Mouse (Mus musculus) limb, embryonic 12.5 days (tissue): ENCODE measurements at regions not wholly inside any gene's neighbourhood (a gene's known extent, or its start where the extent isn't known, plus 50 kb on each side); places are given as distances from the start of the nearest gene placed in this dataset.
A peak's percentile ranks its signal among the peaks of the same experiment; 100 is the strongest.

ENCODE experiments used
- ATAC-seq: fragments of 200-750 bp; cut with Nextera tagmentation; 2 replicates; pipeline ENCODE4 v1.8.0; 2017; ENCODE audit warnings: low read depth, moderate TSS enrichment; ENCODE audit not compliant: insufficient number of reproducible peaks, insufficient read depth, low FRiP score, low TSS enrichment
- H3K27ac ChIP-seq: fragments of 300-500 bp; sonication (generic); 2 replicates; pipeline ENCODE4 v1.5.1; 2016; ENCODE audit warnings: mild to moderate bottlenecking, moderate library complexity
- H3K27me3 ChIP-seq: fragments of 300-500 bp; sonication (generic); 2 replicates; pipeline ENCODE4 v1.6.1; 2016; ENCODE audit warnings: mild to moderate bottlenecking, moderate library complexity
- H3K36me3 ChIP-seq: fragments of 300-500 bp; sonication (generic); 2 replicates; pipeline ENCODE4 v1.6.1; 2016; ENCODE audit warnings: mild to moderate bottlenecking, moderate library complexity
- H3K4me1 ChIP-seq: fragments of 300-500 bp; sonication (generic); replicated peaks from 2 replicates; pipeline ENCODE4 v1.6.1; 2016
- H3K4me2 ChIP-seq: fragments of 300-500 bp; sonication (generic); 2 replicates; pipeline ENCODE4 v1.6.1; 2016; ENCODE audit warnings: mild to moderate bottlenecking, moderate library complexity
- H3K4me3 ChIP-seq: fragments of 300-500 bp; sonication (generic); replicated peaks from 2 replicates; pipeline ENCODE4 v1.5.1; 2016; ENCODE audit warnings: mild to moderate bottlenecking
- H3K9ac ChIP-seq: fragments of 300-500 bp; sonication (generic); replicated peaks from 2 replicates; pipeline ENCODE4 v1.6.1; 2016; ENCODE audit warnings: mild to moderate bottlenecking, moderate library complexity
- H3K9me3 ChIP-seq: fragments of 300-500 bp; sonication (generic); 2 replicates; pipeline ENCODE4 v1.6.1; 2016; ENCODE audit warnings: mild to moderate bottlenecking, moderate library complexity
- WGBS: fragments of 180-500 bp; shearing (Covaris S2); methylation state at CpG from one replicate; pipeline ENCODE4 v1.1.7; 2016; 5-methylcytosine and 5-hydroxymethylcytosine counted together

DNA sequence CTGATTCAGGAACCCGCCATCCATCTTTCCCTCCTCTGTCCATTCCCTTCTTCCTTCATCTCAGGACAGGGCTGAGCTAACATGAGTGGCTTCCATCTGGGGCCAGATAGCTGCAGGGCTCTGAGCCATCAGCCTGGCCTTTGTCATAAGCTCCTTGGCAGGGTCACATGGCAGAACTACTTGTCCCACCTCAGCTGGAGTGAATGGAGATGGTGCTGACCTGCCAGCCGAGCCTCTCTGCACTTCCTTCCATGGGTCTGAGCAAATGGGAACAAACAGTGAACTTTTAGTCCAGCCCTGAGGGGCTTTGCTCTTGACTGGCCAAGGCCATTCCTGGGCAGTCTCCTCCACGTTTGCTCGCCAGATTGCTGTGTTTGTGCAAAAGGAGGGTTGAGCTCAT is 206.1 kb downstream of the Ttc32 start:
- H3K4me2 ChIP-seq, result no peak overlapping the region
- peaks cover 13% of the 10 kb centered on the region for H3K4me1 ChIP-seq
- H3K27me3 ChIP-seq, result no peaks in the 10 kb centered on the region; the same call in 1 of the 2 replicates
- H3K9ac ChIP-seq, result no peak overlapping the region
- no peaks in the 10 kb centered on the region for H3K9me3 ChIP-seq
- no peaks in the 10 kb centered on the region for H3K36me3 ChIP-seq
- ATAC-seq, result no peak
- no peak overlapping the region for H3K4me3 ChIP-seq
- WGBS, result 86% methylated on average over 4 of the region's 4 CpGs
- no peak overlapping the region for H3K27ac ChIP-seq

DNA sequence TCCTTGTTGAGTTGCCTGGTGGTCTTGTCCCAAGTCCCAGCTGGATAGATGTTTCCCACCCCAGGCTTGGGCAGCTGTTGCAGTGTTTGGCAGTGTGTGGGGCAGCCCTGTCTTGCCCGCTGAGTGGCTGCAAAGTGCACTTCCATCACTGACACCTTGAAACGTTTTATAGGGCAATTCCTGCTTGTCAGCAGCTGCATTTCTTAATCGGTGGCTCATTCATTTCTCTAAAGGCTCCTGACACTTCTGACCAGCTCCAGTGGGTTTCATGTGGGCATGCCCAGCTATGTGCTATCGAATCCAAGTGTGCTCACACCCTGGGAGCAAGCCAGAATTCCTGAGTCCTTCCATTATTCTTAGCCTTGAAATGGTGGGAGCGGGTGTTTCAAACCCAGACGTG is 207.7 kb downstream of the Ttc32 start:
- ATAC-seq, result peak; percentile 75
- Histone ChIP-seq H3K27me3 (no peaks in the 10 kb centered on the region; the same call in 1 of the 2 replicates), H3K36me3 (no peaks in the 10 kb centered on the region), H3K4me1 (peaks cover 13% of the 10 kb centered on the region), H3K27ac (no peak overlapping the region), H3K9me3 (no peaks in the 10 kb centered on the region), H3K4me2 (no peak overlapping the region), H3K4me3 (no peak overlapping the region), H3K9ac (no peak overlapping the region)
- WGBS, result 29% methylated on average over 6 of the region's 6 CpGs

DNA sequence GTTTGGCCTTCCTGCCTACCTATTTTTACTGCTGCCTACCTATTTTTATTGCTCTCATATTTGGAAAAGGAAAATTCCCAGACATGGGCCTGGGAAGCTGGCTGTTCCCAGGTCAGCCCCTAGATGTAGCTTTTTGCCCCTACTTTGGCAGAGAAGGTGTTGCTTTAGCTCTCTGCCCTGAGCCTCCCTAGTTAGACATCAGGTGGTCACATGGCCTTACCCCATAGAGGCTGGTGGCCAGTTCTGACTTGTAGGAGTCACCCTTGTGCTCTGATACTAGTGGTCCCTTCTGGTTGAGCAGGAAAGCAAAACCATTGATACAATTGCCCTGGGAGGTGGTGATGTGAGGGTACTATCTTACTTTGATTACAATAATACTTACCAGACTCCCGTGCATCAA is 208.2 kb downstream of the Ttc32 start:
- Histone ChIP-seq H3K9me3 (no peaks in the 10 kb centered on the region), H3K9ac (no peak overlapping the region), H3K36me3 (no peaks in the 10 kb centered on the region), H3K4me2 (no peak overlapping the region), H3K27me3 (no peaks in the 10 kb centered on the region; the same call in 1 of the 2 replicates), H3K27ac (no peak overlapping the region; the same call in 1 of the 2 replicates), H3K4me1 (peaks cover 13% of the 10 kb centered on the region), H3K4me3 (no peak overlapping the region)
- no peak for ATAC-seq
- 82% methylated on average over 1 of the region's 1 CpGs for WGBS

DNA sequence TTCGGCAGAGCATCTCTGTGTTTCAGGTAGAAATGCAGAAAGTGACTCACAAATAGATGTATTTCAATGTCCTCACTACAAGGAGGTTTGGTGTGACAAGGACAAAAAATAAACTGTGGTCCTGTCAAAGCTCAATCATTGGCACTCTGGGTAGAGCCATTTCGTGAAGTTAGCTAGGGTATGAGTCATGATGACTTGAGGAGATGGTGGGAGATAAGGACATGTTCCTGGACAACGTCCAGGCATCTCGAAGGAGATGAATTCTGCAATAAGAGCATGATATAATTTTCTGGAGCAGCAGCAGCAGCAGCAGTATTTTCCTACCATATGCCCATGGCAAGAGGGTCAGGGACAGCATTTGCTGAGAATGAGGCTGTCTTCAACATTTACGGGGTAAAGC is 217.7 kb downstream of the Ttc32 start:
- Histone ChIP-seq H3K4me3 (no peak overlapping the region), H3K4me1 (no peaks in the 10 kb centered on the region), H3K9me3 (no peaks in the 10 kb centered on the region), H3K36me3 (no peaks in the 10 kb centered on the region), H3K9ac (no peak overlapping the region), H3K4me2 (no peak overlapping the region), H3K27ac (no peak overlapping the region), H3K27me3 (peaks cover 7% of the 10 kb centered on the region)
- ATAC-seq, result no peak
- whole genome bisulfite sequencing, result 67% methylated on average over 5 of the region's 5 CpGs

DNA sequence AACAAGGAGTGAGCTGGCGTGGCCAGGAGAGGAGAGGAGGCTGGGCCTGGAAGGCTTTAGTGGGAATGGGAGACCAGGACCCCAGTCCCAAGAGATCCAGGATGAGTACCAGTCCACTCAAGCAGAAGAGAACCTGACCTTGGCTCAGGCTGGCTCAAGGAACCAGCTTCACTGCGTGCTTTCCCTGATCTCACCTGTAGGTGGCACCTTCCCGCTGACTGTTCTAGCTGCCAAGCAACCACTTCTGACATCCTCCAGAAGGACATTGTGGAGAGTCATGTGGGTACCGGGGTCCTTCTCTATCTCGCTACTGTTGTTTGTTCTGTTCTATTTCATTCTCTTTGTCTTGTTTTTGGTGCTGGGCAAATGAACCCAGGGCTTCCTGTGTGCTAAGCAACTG is 222.0 kb downstream of the Ttc32 start:
- Histone ChIP-seq H3K27ac (no peak overlapping the region), H3K4me3 (no peak overlapping the region), H3K4me2 (no peak overlapping the region), H3K4me1 (peaks cover 9% of the 10 kb centered on the region), H3K9ac (no peak overlapping the region), H3K27me3 (peaks cover 48% of the 10 kb centered on the region), H3K36me3 (no peaks in the 10 kb centered on the region), H3K9me3 (no peaks in the 10 kb centered on the region)
- WGBS, result 27% methylated on average over 5 of the region's 5 CpGs
- ATAC-seq, result no peak

DNA sequence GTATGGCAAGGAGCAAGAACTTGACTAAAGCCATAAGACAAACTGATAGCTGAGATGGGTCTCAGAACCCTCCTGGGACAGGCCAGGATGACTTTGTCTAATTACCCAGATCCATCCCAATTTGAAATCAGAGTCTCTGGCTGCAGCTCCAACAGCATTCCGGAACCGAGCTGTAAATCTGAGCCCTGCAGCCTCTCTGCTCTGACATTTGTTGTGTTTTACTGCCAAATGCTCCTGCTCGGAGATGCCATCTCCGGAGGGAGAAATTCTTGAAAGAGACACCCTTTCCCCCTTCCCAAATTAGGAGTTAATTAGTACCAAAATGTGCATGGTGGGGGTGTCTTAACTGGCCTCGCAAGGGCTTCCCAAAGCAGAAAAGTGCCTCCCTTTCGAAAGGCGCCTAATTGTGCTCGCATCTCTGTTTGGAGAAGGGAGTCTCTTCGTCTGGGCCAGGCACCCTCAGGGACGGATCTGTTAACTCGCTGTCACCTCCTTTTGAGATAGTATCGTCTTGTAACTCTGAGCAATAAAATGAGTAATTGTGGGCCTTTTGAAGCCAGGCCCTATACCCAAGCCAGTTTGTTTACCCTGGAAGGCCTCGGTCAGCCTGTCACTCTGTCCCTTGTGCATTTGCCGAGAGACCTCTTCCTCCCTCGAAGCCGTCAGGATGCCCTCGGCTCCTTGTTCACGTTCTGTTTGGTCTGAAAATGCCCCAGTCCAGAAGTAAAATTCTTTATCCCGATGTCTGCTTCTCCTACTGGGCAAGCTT is 223.7 kb downstream of the Ttc32 start:
- no peak overlapping the region for H3K27ac ChIP-seq
- H3K27me3 ChIP-seq, result peaks cover 54% of the 10 kb centered on the region
- 10% methylated on average over 19 of the region's 19 CpGs for WGBS
- H3K9ac ChIP-seq, result no peak overlapping the region
- H3K4me1 ChIP-seq, result peaks cover 20% of the 10 kb centered on the region
- peak overlapping the region; percentile 7; the same call in 1 of the 2 replicates for H3K4me2 ChIP-seq
- H3K4me3 ChIP-seq, result no peak overlapping the region
- ATAC-seq, result no peak
- no peaks in the 10 kb centered on the region for H3K9me3 ChIP-seq
- no peaks in the 10 kb centered on the region for H3K36me3 ChIP-seq

DNA sequence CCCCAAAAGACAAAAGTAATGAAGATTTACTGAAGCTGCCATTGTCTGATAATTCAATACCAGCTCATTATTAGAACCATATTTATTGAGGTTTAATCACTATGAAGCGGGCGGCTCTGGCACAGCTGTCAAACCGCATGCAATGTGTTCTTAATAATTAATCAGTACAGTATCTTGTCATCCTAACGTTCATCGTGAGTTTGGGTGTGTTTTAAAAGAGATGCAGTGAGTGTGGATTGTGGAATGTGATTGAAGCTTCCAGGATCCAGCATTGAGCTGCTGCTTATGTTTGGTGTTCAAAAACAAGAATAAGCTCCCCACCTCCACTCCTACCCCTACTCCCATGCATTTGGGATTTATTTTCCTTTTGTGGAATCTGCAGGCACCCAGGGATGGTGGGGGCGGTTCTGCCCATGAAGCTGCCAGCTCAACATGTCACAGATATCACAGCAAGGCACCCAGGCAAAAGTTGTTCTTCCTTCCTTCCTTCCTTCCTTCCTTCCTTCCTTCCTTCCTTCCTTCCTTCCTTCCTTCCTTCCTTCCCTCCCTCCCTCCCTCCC is 224.6 kb downstream of the Ttc32 start:
- Histone ChIP-seq H3K36me3 (no peaks in the 10 kb centered on the region), H3K9me3 (no peaks in the 10 kb centered on the region), H3K4me1 (peaks cover 27% of the 10 kb centered on the region), H3K27ac (no peak overlapping the region), H3K27me3 (peaks cover 57% of the 10 kb centered on the region), H3K4me2 (no peak overlapping the region), H3K4me3 (no peak overlapping the region), H3K9ac (no peak overlapping the region)
- WGBS, result 43% methylated on average over 6 of the region's 6 CpGs
- no peak for ATAC-seq

DNA sequence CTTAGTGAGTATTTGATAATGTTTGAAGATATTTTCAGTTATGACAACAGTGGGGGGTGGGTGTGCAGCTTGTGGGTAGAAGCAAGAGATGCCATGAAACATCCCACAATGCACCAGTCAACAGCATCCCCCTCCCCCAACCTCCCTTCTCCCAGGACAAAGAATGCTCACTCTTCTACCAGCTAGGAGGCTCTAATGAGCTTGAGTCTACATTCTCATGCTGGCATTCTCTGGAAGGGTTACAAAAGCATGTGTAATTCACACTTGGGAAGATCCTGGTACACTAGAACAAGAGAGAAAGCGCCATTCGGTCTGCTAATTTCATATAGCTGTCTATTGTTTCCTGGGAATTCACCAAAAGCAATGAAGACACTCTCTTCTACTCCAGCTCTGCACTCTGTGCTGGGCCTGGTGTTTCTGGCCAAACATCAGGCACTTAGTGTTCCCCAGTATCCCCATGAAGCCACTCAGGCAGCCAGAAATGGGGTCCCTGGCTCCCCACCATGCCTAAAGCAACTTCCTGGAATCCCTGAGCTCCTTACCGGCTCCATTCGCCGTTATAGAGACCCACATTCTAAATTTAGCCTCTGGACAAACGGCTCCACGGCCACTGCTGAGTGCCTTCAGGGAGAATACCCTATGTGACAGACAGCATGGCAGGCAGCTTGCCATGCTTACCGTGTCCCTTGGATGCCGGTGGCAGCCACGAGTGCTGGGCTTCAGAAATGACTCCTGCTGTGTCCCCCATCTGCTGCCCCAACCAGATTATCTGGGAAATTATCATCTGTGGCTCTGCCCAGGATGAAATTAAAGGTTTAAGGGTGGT is 226.1 kb downstream of the Ttc32 start:
- no peak for ATAC-seq
- Histone ChIP-seq H3K9ac (no peak overlapping the region), H3K27me3 (peaks cover 60% of the 10 kb centered on the region), H3K27ac (no peak overlapping the region), H3K4me3 (no peak overlapping the region), H3K4me1 (peaks cover 32% of the 10 kb centered on the region), H3K9me3 (no peaks in the 10 kb centered on the region), H3K4me2 (no peak overlapping the region), H3K36me3 (no peaks in the 10 kb centered on the region)
- 80% methylated on average over 10 of the region's 10 CpGs for WGBS

DNA sequence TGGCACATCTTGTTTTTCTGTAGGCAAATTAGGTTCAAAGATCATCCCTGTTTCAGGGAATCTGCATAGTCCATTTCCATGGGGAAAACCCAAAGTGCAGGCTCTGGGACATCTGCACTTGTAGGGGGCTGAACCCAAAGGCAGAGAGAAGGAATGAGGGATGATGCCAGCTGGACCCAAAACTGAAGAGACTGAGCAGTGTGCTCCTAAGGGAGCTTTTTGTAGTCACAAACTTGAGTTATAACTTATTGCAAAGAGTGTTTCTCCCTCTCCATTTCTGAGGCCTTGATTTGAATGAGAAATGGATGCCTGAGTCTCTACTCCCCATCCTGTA is 226.7 kb downstream of the Ttc32 start:
- Histone ChIP-seq H3K9me3 (no peaks in the 10 kb centered on the region), H3K4me1 (peaks cover 32% of the 10 kb centered on the region), H3K4me2 (no peak overlapping the region), H3K9ac (no peak overlapping the region), H3K36me3 (no peaks in the 10 kb centered on the region), H3K27me3 (peaks cover 56% of the 10 kb centered on the region), H3K4me3 (no peak overlapping the region), H3K27ac (no peak overlapping the region)
- ATAC-seq, result no peak

DNA sequence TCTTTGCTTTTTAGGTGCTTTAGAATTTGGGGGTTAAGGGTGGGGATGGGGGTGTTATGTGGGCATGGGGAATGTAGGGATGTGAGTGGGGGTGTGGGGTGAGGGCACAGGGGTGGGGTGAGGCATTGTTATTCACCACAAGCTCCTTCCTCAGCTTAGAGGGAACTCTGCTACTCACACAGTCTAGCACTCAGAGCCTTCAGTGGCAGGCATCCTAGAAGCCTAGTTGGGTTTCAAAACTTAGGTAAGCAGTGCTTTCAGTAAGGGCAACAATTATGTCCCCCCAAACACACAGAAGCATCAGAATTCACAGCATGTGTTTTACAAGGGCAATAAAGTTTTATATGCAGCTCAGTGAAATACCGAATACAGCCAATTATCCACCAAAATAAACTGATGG is 228.4 kb downstream of the Ttc32 start:
- H3K4me2 ChIP-seq, result no peak overlapping the region
- 15% methylated on average over 1 of the region's 1 CpGs for WGBS
- no peak overlapping the region for H3K9ac ChIP-seq
- peak overlapping the region; percentile 56; the same call in 1 of the 2 replicates for H3K27ac ChIP-seq
- H3K27me3 ChIP-seq, result peaks cover 52% of the 10 kb centered on the region
- no peaks in the 10 kb centered on the region for H3K9me3 ChIP-seq
- peak; percentile 59 for ATAC-seq
- H3K4me1 ChIP-seq, result peaks cover 37% of the 10 kb centered on the region
- no peak overlapping the region for H3K4me3 ChIP-seq
- H3K36me3 ChIP-seq, result no peaks in the 10 kb centered on the region

DNA sequence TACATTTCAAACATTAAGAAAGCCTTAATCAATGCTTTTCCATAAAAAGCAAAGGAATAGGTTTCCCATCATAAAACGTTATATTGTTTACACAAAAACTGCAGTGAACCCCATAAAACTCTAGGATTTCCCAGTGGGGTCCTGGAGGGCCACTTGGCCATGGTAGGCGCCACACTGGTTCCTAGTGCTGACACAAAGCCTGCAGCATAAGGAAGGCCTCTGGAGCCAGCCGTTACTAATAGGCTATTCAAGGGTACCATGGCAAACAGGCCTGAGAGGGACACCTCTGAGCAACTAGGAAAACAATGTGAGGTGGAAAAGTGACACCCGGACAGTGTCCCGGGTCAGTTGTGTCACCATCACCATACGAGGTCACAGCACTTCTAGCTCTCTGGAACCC is 231.9 kb downstream of the Ttc32 start:
- ATAC-seq, result peak; percentile 82
- Histone ChIP-seq H3K4me1 (peaks cover 36% of the 10 kb centered on the region), H3K27me3 (peaks cover 36% of the 10 kb centered on the region), H3K4me3 (no peak overlapping the region), H3K9me3 (no peaks in the 10 kb centered on the region), H3K4me2 (no peak overlapping the region), H3K9ac (no peak overlapping the region), H3K27ac (no peak overlapping the region), H3K36me3 (no peaks in the 10 kb centered on the region)
- 30% methylated on average over 6 of the region's 6 CpGs for WGBS
